Mouse (Mus musculus): ENCODE results near the gene Emg1. TPM values are rescaled to one million over a fixed set of nuclear protein-coding genes. Genes with fewer than 3 reads are reported as not detected.

The Emg1 gene
- total RNA-seq, 2 experiments from 2014 or later, result 50.7 to 51.1 TPM

Small RNA genes lying within 50 kb of the gene (microRNA-seq; reads per million reads assigned to microRNA genes)
- gene Mir141 (1.1 to 1.4 reads per million in 2 experiments), gene Mir200c (26.3 to 28.3 reads per million in 2 experiments)

Other genes with a start within 250 kb of the Emg1 start
- 100 to 1,000 TPM; 283 to 312 TPM for gene Clstn3, start 247.4 kb downstream of the Emg1 start, total RNA-seq (2021)
- gene C1rl, start 219.1 kb downstream of the Emg1 start, total RNA-seq (2021), result under 1 TPM; 0.12 to 0.28 TPM
- 1 to 10 TPM in 1 of 2 experiments, under 1 TPM in 1; 0.91 to 1.3 TPM for gene C1ra, start 199.8 kb downstream of the Emg1 start, total RNA-seq (2021)
- gene C1s1, start 169.8 kb downstream of the Emg1 start, total RNA-seq (2021), result 1 to 10 TPM; 1.7 to 2.2 TPM
- gene C1rb, start 141.9 kb downstream of the Emg1 start, total RNA-seq (2021), result not detected
- under 1 TPM; 0.23 to 0.29 TPM for gene C1s2, start 76.1 kb downstream of the Emg1 start, total RNA-seq (2021)
- gene Lpcat3, start 49.2 kb downstream of the Emg1 start, total RNA-seq (2021), result 10 to 100 TPM; 42.3 to 45.3 TPM
- 100 to 1,000 TPM; 138 to 141 TPM for gene Phb2, start 158 bp upstream of the Emg1 start, total RNA-seq (2021)
- gene Ptpn6, start 26.5 kb upstream of the Emg1 start, total RNA-seq (2021), result 1 to 10 TPM; 3.8 to 5.7 TPM
- 100 to 1,000 TPM; 297 to 325 TPM for gene Grcc10, start 29.2 kb upstream of the Emg1 start, total RNA-seq (2021)
- gene Gm45234, start 43.8 kb upstream of the Emg1 start, total RNA-seq (2021), result 1 to 10 TPM in 1 of 2 experiments, not detected in 1; 1.3 TPM
- gene Atn1, start 44.3 kb upstream of the Emg1 start, total RNA-seq (2021), result 100 to 1,000 TPM; 147 to 149 TPM
- 100 to 1,000 TPM; 667 to 671 TPM for gene Eno2, start 57.5 kb upstream of the Emg1 start, total RNA-seq (2021)
- gene Lrrc23, start 67.5 kb upstream of the Emg1 start, total RNA-seq (2021), result 1 to 10 TPM; 1.6 to 3.4 TPM
- gene Spsb2, start 96.5 kb upstream of the Emg1 start, total RNA-seq (2021), result 1 to 10 TPM; 5.7 to 6.7 TPM
- 100 to 1,000 TPM; 578 to 579 TPM for gene Tpi1, start 102.1 kb upstream of the Emg1 start, total RNA-seq (2021)
- 100 to 1,000 TPM; 180 to 183 TPM for gene Usp5, start 117.3 kb upstream of the Emg1 start, total RNA-seq (2021)
- 1 to 10 TPM; 2.0 to 3.4 TPM for gene Cdca3, start 117.4 kb upstream of the Emg1 start, total RNA-seq (2021)
- gene Gnb3, start 128.1 kb upstream of the Emg1 start, total RNA-seq (2021), result under 1 TPM in 1 of 2 experiments, not detected in 1; 0.21 TPM
- gene P3h3, start 145.6 kb upstream of the Emg1 start, total RNA-seq (2021), result 10 to 100 TPM; 24.7 to 24.8 TPM
- gene Gpr162, start 151.8 kb upstream of the Emg1 start, total RNA-seq (2021), result 100 to 1,000 TPM; 180 to 193 TPM
- under 1 TPM; 0.29 to 0.58 TPM for gene Cd4, start 176.0 kb upstream of the Emg1 start, total RNA-seq (2021)
- 1 to 10 TPM; 2.6 to 3.0 TPM for gene Lag3, start 199.5 kb upstream of the Emg1 start, total RNA-seq (2021)
- gene Ptms, start 207.9 kb upstream of the Emg1 start, total RNA-seq (2021), result 1,000 to 10,000 TPM; 1,231 to 1,331 TPM
- 100 to 1,000 TPM; 681 to 696 TPM for gene Mlf2, start 219.2 kb upstream of the Emg1 start, total RNA-seq (2021)

Data from layer of hippocampus, postnatal 14 days (tissue).